Mouse (Mus musculus): Measurements from ENCODE around the gene Hspb1. TPM values are rescaled to one million over a fixed set of nuclear protein-coding genes. Genes with fewer than 3 reads are reported as not detected.

Hspb1 gene
- 100 to 1,000 TPM; 202 to 250 (median 231) TPM for total RNA-seq (2022)

DNA sequence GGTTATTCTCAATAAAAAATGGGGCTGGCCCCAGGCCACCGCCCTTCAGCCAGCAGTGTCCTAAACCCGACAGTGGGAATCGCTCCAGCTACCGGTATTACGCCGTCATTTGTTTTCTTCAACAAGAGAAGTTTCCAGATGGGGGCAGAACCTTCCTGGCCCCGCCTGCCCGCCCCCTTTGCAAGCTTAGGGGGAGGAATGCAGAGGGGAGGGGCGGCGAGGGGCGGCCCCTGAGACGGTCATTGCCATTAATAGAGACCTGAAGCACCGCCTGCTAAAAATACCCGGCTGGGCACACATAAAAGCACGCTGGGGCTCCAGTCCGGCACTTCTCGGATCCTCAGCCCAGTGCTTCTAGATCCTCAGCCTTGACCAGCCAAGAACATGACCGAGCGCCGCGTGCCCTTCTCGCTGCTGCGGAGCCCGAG, at the start of gene Hspb1:
TSS of gene Hspb1 (plus strand) at position 245 of the 428 bp plus-strand sequence.
- DNase-seq (ENCODE audit: low spot score in 2 of 2) = peak; percentile 94

DNA sequence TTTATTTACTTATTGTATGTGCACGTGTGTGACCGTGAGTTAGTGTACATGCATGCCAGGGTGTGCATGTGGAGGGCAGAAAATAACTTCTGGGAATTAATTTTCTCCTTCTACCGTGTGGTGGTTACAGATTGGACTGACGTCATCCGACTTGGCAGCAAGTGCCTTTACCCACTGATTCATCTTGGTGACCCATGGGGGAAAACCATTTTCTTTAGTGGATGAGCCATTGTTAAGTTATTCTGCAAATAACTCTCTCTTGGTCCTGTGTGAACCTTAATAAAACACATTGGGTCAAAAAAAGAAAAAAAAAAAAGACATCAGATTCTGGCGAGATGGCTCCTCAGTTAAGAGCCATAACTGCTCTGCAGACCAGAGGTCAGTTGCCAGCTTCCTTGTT, 46.1 kb upstream of the Hspb1 start:
- no peak for DNase-seq (ENCODE audit: low spot score in 2 of 2)

- no peak for DNase-seq (ENCODE audit: low spot score in 2 of 2)
Observed at GRCm38 (mm10) chr5:135843418-135843817, 44.3 kb upstream of the Hspb1 start.

GRCm38 (mm10) chr5:135845676-135846320, 41.9 kb upstream of the Hspb1 start:
- DNase-seq (ENCODE audit: low spot score in 2 of 2) = no peak

GRCm38 (mm10) chr5:135847460-135847859, 40.3 kb upstream of the Hspb1 start:
- no peak for DNase-seq (ENCODE audit: low spot score in 2 of 2)

DNA sequence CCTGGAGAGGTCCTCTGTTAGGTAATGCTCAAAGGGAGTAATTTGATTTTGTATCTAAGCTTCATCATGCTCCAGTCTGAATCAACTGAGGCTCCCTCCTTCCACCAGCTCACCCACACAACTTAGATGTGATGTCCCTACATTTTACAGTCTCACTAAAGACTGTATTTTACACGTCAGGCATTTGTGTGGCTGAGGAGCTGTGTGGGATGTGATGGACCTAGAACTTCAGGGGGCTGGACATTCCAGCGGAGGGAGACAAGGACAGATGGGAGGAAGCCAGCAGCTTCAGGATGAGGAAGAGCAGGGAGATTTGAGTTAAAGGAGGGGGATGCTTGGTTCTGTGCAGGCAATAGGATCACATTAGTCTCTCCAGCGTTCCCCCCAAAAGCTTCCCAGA, 39.8 kb upstream of the Hspb1 start:
- DNase-seq (ENCODE audit: low spot score in 2 of 2) = no peak

- DNase-seq (ENCODE audit: low spot score in 2 of 2) = no peak
Observed at GRCm38 (mm10) chr5:135851024-135851423, 36.7 kb upstream of the Hspb1 start.

DNA sequence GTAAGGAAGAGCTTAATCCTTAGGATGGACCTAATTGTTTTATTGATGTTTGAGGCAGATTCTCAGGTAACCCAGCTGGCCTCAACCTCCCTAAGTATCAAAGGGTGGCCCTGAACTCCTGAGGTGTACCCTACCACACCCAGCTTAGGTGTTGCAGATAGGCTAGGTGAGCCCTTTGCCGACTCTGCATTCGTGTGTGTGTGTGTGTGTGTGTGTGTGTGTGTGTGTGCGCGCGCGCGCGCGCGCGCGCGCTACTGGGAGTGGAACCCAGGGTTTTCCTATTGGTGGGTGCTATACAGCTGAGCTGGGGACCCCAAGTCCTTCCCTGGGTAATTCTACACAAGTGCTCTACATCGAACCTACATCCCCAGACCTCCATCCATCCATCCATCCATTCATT, 36.2 kb upstream of the Hspb1 start:
- DNase-seq (ENCODE audit: low spot score in 2 of 2) = no peak

- no peak for DNase-seq (ENCODE audit: low spot score in 2 of 2)
Observed at GRCm38 (mm10) chr5:135852421-135852820, 35.3 kb upstream of the Hspb1 start.

- DNase-seq (ENCODE audit: low spot score in 2 of 2) = no peak
Observed at GRCm38 (mm10) chr5:135853731-135854130, 34.0 kb upstream of the Hspb1 start.

DNA sequence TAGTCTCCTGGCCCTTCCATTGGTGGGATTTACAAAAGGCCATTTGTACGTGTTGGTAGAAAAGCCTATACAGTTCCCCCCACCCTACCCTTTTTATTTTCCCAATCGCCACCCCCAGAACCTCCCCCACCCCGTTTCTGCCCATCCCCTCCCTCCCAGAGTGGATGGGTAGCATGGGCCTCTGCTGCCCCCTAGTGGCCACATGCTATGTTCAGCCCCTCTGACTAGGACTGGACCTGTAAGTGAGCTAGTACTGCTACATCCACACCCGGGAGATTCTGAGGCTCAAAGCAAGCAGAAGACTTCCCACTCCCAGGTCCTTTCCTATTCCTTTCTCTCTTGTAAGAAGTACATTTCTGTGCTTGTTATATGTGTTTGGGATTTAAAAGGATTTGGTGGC, 32.6 kb upstream of the Hspb1 start:
- peak; percentile 55 to 59 for DNase-seq (ENCODE audit: low spot score in 2 of 2)

DNA sequence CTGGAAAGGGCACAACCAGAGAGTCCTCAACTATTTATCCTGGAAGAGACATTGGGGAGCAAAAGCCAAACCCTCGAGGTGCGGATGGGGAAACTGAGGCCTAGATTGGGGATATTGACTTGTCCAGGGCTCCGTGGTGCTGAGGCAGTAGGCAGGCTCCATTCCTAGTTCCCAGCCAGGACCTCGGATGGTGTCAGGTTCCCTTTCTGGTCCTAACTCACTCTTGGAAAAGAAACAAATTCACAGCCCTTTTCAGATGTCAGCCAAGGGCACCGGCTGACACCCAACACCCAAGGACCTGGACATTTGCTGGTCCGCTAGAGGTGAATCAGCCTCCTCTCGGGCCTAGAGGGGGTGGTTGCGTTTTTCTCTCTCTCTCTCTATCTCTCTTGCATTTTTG, 21.1 kb upstream of the Hspb1 start:
- peak in 1 of 2 experiments; percentile 55 for DNase-seq (ENCODE audit: low spot score in 2 of 2)

DNA sequence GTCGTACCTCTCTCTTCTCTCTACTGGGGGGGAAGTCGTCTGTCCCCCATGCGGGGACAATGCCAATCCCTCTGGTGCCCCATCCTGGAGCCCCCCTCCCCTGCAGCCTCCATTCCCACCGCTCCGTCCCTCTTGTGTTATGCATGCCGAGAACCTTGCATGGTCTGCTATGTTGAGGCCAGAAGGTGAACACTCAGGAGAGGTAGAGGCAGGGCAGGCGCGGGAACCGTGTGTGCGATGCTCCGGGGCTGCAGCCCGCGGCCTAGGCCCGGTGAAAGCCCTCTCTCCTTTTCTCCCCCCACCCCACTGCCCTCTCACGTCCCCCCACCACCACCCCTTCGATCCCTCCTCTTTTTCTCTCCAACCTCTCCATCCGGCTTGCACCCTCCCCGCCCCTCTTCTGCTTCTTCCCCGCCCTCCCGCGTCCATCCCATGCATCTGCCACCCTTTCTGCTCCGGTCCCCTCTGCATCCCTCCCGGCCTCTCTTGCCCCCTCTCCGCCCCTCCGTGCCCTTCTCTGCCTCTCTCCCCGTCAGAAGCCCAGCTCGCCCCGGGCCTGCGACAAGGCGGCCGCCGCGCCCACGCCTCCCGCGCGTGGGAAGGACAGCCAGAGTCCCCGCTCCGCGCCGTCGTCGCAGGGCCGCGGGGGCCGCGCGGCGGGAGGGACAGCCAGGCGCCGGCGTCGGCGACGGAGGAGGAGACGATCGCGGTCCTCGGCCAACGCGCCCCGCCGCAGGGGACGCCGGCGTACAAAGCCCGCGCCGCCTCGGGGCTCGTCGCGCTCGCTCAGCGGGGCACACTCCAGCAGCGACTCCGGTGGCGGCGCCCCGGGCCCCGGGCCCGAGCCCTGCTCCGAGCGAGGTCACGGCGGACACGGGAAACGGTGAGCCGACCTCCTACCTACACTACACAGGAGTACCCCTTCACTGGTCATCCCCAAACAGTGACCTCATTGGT, 19.8 kb upstream of the Hspb1 start:
- no peak for DNase-seq (ENCODE audit: low spot score in 2 of 2)

GRCm38 (mm10) chr5:135868653-135869052, 19.1 kb upstream of the Hspb1 start:
- DNase-seq (ENCODE audit: low spot score in 2 of 2) = no peak

- no peak for DNase-seq (ENCODE audit: low spot score in 2 of 2)
Observed at GRCm38 (mm10) chr5:135869661-135870423, 17.9 kb upstream of the Hspb1 start.

DNA sequence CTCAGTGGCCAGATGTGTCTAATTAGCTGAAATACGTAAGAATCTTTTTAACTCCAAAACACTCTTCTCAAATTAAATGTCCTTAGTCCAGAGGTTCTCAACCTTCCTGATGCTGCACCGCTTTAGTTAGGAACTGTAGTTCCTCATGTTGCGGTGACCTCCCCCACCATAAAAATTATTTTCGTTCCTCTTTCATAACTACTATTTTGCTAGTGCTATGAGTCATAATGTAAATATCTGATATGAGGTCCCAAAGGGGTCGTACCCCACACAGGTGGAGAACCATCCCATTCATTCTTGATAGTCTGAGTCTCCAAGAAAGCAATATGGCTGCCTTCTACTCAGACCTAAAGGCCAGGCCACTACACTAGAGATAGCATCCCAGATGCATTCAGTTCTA, 17.2 kb upstream of the Hspb1 start:
- DNase-seq (ENCODE audit: low spot score in 2 of 2) = no peak

- DNase-seq (ENCODE audit: low spot score in 2 of 2) = no peak
Observed at GRCm38 (mm10) chr5:135872996-135873395, 14.7 kb upstream of the Hspb1 start.

- DNase-seq (ENCODE audit: low spot score in 2 of 2) = no peak
Observed at GRCm38 (mm10) chr5:135873753-135874152, 14.0 kb upstream of the Hspb1 start.

GRCm38 (mm10) chr5:135877180-135877579, 10.5 kb upstream of the Hspb1 start:
- DNase-seq (ENCODE audit: low spot score in 2 of 2) = peak; percentile 53 to 57

DNA sequence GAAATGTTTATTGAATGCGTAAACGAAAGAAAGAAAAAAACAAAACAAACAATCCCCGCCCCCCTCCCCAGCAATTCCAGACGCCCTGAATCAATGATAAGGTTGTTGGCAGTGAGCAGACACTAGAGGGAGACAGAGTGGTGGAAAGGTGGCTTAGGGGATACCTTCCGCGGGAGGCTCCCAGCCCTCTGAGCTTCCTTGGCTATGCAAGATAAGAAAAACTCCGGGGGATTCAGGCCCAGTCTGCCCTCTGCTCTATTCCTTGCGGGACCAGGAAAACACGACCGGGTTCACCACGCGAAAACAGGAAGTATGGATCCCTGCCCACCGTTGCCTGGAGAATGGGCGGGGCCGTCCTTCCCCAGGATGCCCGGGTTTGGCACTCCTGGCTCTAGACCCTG, 9.9 kb upstream of the Hspb1 start:
- peak in 1 of 2 experiments; percentile 23 for DNase-seq (ENCODE audit: low spot score in 2 of 2)

DNA sequence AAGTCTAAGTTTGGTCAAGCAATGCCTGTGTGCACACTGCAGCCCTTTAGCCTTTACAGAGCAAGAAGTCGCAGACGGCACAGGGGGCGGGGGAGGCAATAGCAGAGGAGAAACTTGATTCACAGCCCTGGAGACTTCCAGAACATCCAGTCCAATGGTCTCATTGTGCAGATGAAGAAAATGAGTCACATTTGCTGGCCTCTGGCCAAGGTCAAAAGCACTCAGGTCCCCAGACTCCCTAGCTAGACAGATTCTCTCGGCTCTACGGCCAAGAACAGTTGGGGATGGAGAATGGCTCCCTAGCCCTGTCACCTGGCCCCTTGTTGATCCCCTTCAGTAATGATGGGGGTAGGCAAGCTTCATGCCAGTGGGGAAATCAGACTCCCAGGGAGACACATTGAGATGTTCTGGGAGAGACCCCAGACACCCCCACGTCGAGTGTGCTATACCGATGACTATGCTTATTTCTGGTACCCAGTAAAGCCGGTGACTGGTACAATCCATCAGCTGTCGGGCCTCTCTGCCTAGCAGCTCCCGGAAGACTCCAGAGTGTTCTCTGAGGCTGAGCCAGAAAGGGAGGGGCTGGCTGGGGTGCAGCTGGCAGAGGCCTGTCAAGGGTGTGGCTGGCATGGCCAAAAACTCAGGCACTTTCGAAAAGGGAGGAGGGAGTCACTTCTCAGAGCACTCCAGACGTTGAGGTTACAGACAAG, 8.1 kb upstream of the Hspb1 start:
- peak; percentile 83 to 89 for DNase-seq (ENCODE audit: low spot score in 2 of 2)
